Mouse (Mus musculus) embryonic facial prominence, embryonic 12.5 days (tissue): ENCODE measurements around the gene Wdr47. TPM values are rescaled to one million over a fixed set of nuclear protein-coding genes. Genes with fewer than 3 reads are reported as not detected.

Experiments
- ATAC-seq: fragments of 200-750 bp; cut with Nextera tagmentation; 2 replicates; pipeline ENCODE4 v1.8.0; 2017; ENCODE audit not compliant: insufficient number of reproducible peaks, insufficient read depth, low FRiP score, low TSS enrichment
- H3K27ac ChIP-seq: fragments of 300-500 bp; sonication (generic); 2 replicates; pipeline ENCODE4 v1.5.1; 2016; ENCODE audit warnings: mild to moderate bottlenecking
- H3K27me3 ChIP-seq: fragments of 300-500 bp; sonication (generic); 2 replicates; pipeline ENCODE4 v1.6.1; 2016; ENCODE audit warnings: mild to moderate bottlenecking, moderate library complexity
- H3K36me3 ChIP-seq: fragments of 300-500 bp; sonication (generic); 2 replicates; pipeline ENCODE4 v1.6.1; 2016; ENCODE audit warnings: mild to moderate bottlenecking
- H3K4me1 ChIP-seq: fragments of 300-500 bp; sonication (generic); 2 replicates; pipeline ENCODE4 v1.6.1; 2016
- H3K4me2 ChIP-seq: fragments of 300-500 bp; sonication (generic); replicated peaks from 2 replicates; pipeline ENCODE4 v1.6.1; 2016; ENCODE audit warnings: mild to moderate bottlenecking, moderate library complexity
- H3K4me3 ChIP-seq: fragments of 300-500 bp; sonication (generic); 2 replicates; pipeline ENCODE4 v1.5.1; 2016; ENCODE audit warnings: mild to moderate bottlenecking
- H3K9ac ChIP-seq: fragments of 300-500 bp; sonication (generic); 2 replicates; pipeline ENCODE4 v1.6.1; 2016; ENCODE audit warnings: mild to moderate bottlenecking, moderate library complexity
- H3K9me3 ChIP-seq: fragments of 300-500 bp; sonication (generic); 2 replicates; pipeline ENCODE4 v1.6.1; 2016; ENCODE audit warnings: mild to moderate bottlenecking, moderate library complexity
- WGBS: fragments of 180-500 bp; shearing (Covaris S2); methylation state at CpG from one replicate; pipeline ENCODE4 v1.1.7; 2016; 5-methylcytosine and 5-hydroxymethylcytosine counted together
- polyA plus RNA-seq: library from polyadenylated mRNA; unstranded; fragments of >200 nt; fragmentation: Nextera tagmentation; extraction: Ambion mirVana; gene quantifications from 2 replicates; pipeline ENCODE4 v1.2.1, GENCODE M21; 2016

The Wdr47 gene
- polyA plus RNA-seq, 1 experiment from 2014 or later: 17.5 TPM

DNA sequence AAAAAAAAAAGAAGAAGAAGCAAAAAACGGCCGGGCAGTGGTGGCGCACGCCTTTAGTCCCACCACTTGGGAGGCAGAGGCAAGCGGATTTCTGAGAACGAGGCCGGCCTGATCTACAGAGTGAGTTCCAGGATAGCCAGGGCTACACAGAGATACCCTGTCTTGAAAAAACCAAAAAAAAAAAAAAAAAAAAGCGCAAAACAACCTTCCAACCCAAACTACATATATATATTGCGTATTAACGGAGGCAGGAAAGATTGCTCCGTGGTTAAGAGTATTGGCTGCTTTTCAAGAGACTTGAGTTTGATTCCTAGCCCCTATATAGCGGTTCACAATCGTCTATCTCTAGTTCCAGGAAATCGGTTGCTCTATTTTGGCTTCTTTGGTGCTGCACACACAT, 20.3 kb upstream of the Wdr47 start:
- Histone ChIP-seq H3K27me3 (no peaks in the 10 kb centered on the region), H3K4me1 (peaks cover 14% of the 10 kb centered on the region), H3K27ac (no peak overlapping the region), H3K36me3 (no peaks in the 10 kb centered on the region), H3K4me3 (peak overlapping the region; percentile 61; the same call in 1 of the 2 replicates), H3K9me3 (no peaks in the 10 kb centered on the region), H3K9ac (no peak overlapping the region), H3K4me2 (peak overlapping the region; percentile 58)
- ATAC-seq: no peak
- 82% methylated on average over 13 of the region's 14 CpGs for WGBS

DNA sequence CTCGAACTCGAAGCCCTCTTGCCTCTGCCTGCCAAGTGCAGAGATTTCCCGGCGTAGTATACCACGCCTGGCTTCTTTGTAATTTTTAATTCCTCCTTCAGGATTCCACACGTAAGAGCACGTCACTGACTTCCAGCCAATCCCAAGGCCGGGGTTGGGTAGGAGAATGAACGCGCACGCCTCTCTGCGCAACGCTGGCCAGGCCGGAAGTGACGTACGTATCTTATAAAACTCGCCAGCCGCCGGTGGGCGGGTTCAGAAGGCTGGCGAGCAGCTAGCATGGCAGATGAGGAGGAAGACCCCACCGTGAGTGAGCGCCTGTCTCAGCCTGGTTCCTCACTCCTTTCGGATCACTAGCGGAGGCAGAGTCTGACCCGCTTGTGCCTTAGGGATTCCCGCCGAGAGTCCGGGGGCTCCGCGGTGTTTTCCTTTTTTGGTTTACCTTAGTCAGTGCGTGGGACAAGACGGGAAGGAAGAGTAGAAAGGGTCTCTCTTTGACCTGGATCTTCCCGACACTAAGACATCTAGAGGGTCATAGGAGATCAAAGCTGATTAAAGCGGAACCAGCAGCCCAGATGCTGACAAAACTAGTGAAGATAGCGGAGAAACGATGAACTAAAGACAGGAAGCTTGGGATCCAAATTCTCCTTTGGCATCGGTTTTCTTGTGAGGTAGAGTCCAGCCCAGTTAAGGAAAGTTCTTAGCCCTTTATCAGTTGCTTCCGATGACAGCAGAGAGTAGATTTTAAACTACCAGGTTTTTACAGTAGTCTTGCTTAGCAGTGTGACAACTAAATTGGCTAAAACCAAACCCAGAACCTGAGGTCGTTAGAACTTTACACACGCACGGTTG, 19.4 kb upstream of the Wdr47 start, which contains the start of gene Taf13:
TSS of gene Taf13 (plus strand) at position 256 of the 852 bp plus-strand sequence.
- peak within 1 kb of the TSS; percentile 65 for H3K9ac ChIP-seq
- peak within 1 kb of the TSS; percentile 58 for H3K4me2 ChIP-seq
- H3K4me1 ChIP-seq: peaks cover 14% of the 10 kb centered on the region
- peak within 1 kb of the TSS; percentile 61 for H3K4me3 ChIP-seq
- no peaks in the 10 kb centered on the region for H3K27me3 ChIP-seq
- no peaks in the 10 kb centered on the region for H3K36me3 ChIP-seq
- H3K9me3 ChIP-seq: no peaks in the 10 kb centered on the region
- ATAC-seq: peak; percentile 94
- WGBS: 2% methylated on average over 42 of the region's 42 CpGs
- H3K27ac ChIP-seq: peak within 1 kb of the TSS; percentile 63; the same call in 1 of the 2 replicates

DNA sequence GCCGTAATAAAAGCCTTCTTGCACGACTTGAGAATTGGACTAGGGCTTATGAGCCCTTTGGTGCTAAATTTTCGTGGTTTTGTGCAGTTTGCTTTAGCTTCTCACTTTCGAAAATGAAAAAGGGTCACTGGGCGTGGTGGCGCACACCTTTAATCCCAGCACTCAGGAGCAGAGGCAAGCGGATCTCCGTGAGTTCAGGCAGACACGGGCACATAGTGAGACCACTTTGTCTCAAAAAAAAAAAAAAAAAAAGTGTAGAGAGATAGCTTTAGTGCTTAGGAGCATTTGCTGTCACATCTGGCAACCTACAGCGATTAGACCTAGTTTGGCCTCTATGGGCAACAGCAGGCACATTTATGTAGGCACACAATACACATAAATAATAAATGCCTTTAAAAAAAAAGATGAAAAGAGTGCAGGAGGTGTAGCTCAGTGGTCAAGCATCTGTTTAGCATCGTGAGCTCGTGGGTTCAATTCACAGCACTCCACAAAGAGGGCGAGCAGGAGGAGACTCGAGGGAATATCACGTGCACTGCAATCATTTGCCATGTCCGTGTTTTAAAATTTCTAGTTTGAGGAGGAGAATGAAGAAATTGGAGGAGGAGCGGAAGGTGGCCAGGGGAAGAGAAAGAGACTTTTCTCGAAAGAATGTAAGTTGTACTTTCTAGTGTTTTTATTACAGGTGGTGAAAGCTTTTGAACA, 18.6 kb upstream of the Wdr47 start:
- Histone ChIP-seq H3K4me1 (peaks cover 14% of the 10 kb centered on the region), H3K4me2 (peak overlapping the region; percentile 58), H3K27me3 (no peaks in the 10 kb centered on the region), H3K36me3 (no peaks in the 10 kb centered on the region), H3K9ac (peak overlapping the region; percentile 65), H3K9me3 (no peaks in the 10 kb centered on the region), H3K27ac (no peak overlapping the region), H3K4me3 (peak overlapping the region; percentile 61)
- ATAC-seq: no peak
- 43% methylated on average over 18 of the region's 18 CpGs for WGBS

DNA sequence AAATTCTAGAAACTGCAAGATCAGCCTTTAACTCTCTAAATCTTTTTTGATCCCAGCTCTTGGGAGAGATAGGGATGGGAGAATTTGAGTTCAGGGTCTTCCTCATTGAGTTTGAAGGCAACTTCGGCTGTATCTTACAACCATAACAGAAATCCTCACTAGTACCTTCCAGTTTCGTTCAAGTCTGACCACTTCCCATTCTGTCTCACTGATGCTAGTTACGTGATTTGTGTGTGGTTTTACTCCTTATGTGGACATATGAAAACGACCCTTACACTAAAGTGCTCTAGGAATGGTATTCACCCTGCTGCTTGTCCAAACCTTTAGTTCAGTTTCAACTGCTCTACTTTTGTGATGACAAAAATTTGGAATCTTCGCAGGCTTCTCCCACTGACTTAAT, 17.1 kb upstream of the Wdr47 start:
- no peaks in the 10 kb centered on the region for H3K9me3 ChIP-seq
- H3K27ac ChIP-seq: no peak overlapping the region
- WGBS: 88% methylated on average over 5 of the region's 5 CpGs
- H3K4me3 ChIP-seq: no peak overlapping the region
- no peak for ATAC-seq
- H3K36me3 ChIP-seq: peaks cover 6% of the 10 kb centered on the region; the same call in 1 of the 2 replicates
- H3K4me2 ChIP-seq: no peak overlapping the region
- no peaks in the 10 kb centered on the region for H3K27me3 ChIP-seq
- peaks cover 14% of the 10 kb centered on the region for H3K4me1 ChIP-seq
- no peak overlapping the region for H3K9ac ChIP-seq

DNA sequence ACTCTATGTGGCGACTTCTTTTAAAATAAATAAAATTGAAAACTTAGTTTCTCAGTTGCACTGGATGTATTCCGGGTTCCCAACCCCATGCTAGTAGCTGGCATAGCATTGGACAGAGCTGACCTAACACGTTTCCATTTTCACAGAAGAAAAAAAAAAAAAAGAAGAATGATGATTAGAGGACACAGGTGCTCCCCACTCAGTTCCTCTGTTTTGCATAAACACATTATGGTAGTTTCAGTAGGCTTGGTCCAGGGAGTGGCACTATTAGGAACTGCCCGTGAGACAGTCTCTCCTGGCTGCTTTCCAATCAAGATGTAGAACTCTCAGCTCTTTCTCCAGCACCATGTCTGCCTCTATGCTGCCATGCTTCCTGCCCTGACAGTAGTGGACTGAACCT, 6.5 kb upstream of the Wdr47 start:
- Histone ChIP-seq H3K36me3 (0 out of 2 replicates have a peak, but pooled peaks cover 6% of the 10 kb centered on the region), H3K27me3 (no peaks in the 10 kb centered on the region), H3K4me1 (no peaks in the 10 kb centered on the region), H3K9ac (no peak overlapping the region), H3K4me3 (no peak overlapping the region), H3K9me3 (no peaks in the 10 kb centered on the region), H3K27ac (no peak overlapping the region), H3K4me2 (no peak overlapping the region)
- 87% methylated on average over 4 of the region's 4 CpGs for WGBS
- ATAC-seq: no peak

DNA sequence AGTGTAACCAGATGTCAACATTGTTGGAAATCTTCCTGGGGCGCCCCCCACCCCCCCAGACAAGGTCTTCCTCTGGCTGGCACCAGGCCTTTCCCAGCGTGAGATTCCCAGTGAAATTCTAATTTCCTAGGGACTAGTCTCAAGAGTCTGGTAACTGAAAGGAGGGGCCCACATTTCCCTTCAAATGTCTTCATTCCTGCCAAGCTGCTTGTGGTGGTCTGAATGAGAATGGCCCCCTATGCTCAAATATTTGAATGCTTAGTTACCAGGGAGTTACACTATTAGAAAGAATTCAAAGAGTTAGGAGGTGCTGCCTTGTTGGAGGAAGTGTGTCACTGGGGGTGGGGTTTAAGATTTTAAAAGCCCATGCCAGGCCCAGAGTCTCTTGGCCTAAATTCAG, 2.6 kb upstream of the Wdr47 start:
- H3K36me3 ChIP-seq: no peaks in the 10 kb centered on the region
- no peak overlapping the region for H3K9ac ChIP-seq
- H3K4me3 ChIP-seq: no peak overlapping the region
- WGBS: 36% methylated on average over 2 of the region's 2 CpGs
- no peak for ATAC-seq
- H3K27me3 ChIP-seq: no peaks in the 10 kb centered on the region
- H3K4me1 ChIP-seq: peaks cover 2% of the 10 kb centered on the region; the same call in 1 of the 2 replicates
- H3K27ac ChIP-seq: no peak overlapping the region
- no peak overlapping the region for H3K4me2 ChIP-seq
- H3K9me3 ChIP-seq: no peaks in the 10 kb centered on the region

DNA sequence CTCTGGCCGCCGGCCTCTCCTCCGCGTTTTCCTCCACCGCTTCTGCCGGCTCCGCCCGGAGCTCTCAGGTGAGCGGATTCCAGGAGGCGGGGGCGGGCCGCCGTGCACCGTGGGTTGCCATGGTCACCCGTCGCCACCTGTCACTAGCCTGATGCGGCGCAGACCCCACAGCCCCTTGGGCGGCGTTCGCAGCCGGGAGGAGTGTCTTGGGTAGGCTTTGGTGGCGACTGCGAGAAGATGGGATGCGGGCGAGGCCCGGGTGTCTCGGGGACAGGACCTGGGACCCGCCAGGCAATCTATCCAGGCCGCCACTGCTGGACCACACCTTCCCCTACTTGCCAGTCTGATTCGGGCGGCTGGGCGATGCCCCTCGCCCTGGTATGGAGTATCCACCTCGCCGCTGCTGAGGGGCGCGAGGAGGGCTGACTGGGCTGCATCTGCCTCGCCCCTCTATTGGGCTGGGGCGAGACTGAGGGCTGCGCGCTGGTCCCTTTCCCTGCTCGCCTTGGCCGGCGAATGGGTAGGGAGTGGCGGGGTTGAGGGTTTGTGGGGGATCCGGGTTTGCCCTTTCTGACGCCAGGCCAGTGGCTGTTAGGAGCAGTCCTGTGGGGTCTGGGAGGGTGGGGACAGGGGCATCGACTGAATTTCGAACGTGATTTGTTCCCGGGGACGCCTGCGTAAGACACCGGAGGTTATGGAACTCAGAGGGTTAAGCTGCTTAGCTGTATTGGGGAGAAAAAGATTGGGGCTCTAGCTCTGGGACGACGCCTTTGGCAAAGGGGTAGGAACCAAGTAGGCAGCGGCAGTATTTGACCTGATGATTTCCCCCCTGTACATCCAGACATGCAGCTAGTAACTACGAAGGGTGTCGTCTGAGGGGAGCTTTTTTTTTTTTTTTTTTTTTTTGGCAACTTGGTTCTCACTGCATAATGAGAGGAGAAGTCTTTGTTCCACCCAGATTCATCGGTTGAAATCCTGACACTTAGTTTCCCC, 747 bp downstream of the Wdr47 start:
- H3K4me1 ChIP-seq: peaks cover 2% of the 10 kb centered on the region; the same call in 1 of the 2 replicates
- H3K9me3 ChIP-seq: no peaks in the 10 kb centered on the region
- peak overlapping the region; percentile 76 for H3K9ac ChIP-seq
- ATAC-seq: peak; percentile 60
- under 1% methylated on average over 61 of the region's 61 CpGs for WGBS
- H3K36me3 ChIP-seq: no peaks in the 10 kb centered on the region
- no peaks in the 10 kb centered on the region for H3K27me3 ChIP-seq
- H3K4me2 ChIP-seq: peak overlapping the region; percentile 98
- H3K27ac ChIP-seq: peak overlapping the region; percentile 75
- H3K4me3 ChIP-seq: peak overlapping the region; percentile 90

DNA sequence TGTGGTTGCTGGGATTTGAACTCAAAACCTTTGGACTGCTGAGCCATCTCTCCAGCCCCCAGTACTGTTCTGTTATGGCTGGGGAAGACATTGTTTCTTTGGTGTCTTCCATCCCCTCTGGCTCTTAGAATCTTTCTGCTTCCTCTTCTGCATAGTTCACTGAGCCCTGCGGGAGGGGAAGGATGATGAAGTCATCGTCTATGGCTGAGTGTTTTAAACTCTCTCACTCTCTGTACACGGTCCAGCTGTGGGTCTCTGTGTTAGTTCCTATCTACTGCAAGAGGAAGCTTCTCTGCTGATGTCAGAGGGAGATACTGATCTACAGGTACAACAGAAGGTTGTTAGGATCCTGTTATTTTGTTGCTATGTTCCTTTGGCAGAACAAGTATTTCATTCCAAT, 17.8 kb downstream of the Wdr47 start:
- no peak overlapping the region for H3K4me2 ChIP-seq
- 0 out of 2 replicates have a peak, but pooled peaks cover 3% of the 10 kb centered on the region for H3K36me3 ChIP-seq
- H3K27me3 ChIP-seq: no peaks in the 10 kb centered on the region
- H3K4me3 ChIP-seq: no peak overlapping the region
- no peak overlapping the region for H3K9ac ChIP-seq
- no peak overlapping the region for H3K27ac ChIP-seq
- no peaks in the 10 kb centered on the region for H3K4me1 ChIP-seq
- ATAC-seq: no peak
- 71% methylated on average over 3 of the region's 3 CpGs for WGBS
- H3K9me3 ChIP-seq: no peaks in the 10 kb centered on the region

DNA sequence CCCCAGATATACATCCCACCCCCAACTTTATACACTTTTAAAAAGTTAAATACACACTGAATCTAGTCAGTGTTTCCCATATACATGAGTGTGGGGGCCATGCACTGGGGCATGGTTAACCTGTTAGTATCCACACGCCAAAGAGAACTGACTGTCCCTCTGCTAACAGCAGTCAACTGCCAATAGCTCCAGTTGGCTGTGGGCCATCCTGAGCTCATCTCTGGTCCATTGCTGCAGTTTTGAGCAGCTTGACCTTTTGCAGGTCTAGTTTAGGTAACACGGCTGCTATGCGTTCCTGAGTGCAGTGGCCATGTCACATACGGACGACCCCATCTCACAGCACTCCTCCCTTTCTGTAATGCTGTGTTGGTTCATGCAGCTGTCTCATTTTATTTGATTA, 43.7 kb downstream of the Wdr47 start:
- H3K27me3 ChIP-seq: no peaks in the 10 kb centered on the region
- no peaks in the 10 kb centered on the region for H3K36me3 ChIP-seq
- H3K4me3 ChIP-seq: no peak overlapping the region
- no peaks in the 10 kb centered on the region for H3K9me3 ChIP-seq
- H3K4me2 ChIP-seq: no peak overlapping the region
- no peak for ATAC-seq
- no peaks in the 10 kb centered on the region for H3K4me1 ChIP-seq
- WGBS: 88% methylated on average over 5 of the region's 5 CpGs
- H3K9ac ChIP-seq: no peak overlapping the region
- H3K27ac ChIP-seq: no peak overlapping the region

DNA sequence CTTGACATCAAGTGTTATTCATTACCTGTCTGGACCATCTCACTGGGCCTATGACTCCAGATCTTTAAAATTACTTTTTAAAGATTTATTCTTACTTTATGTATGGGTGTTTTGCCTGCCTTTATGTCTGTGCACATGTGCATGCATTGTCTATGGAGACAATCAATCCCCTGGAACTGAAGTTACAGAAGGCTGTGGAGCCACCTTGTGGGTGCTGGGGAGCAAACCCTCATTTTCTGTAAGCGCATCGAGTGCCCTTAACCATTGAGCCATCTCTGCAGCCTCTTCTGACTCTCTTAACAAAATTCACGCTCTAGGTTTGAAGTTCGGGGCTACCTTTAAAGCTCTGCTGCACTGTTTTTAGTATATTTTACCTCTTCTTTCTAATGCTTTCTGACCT, 48.3 kb downstream of the Wdr47 start:
- ATAC-seq: no peak
- 69% methylated on average over 4 of the region's 4 CpGs for WGBS
- no peaks in the 10 kb centered on the region for H3K4me1 ChIP-seq
- no peak overlapping the region for H3K9ac ChIP-seq
- no peak overlapping the region for H3K27ac ChIP-seq
- H3K36me3 ChIP-seq: 0 out of 2 replicates have a peak, but pooled peaks cover 2% of the 10 kb centered on the region
- H3K9me3 ChIP-seq: no peaks in the 10 kb centered on the region
- H3K4me2 ChIP-seq: no peak overlapping the region
- H3K4me3 ChIP-seq: no peak overlapping the region
- no peaks in the 10 kb centered on the region for H3K27me3 ChIP-seq

DNA sequence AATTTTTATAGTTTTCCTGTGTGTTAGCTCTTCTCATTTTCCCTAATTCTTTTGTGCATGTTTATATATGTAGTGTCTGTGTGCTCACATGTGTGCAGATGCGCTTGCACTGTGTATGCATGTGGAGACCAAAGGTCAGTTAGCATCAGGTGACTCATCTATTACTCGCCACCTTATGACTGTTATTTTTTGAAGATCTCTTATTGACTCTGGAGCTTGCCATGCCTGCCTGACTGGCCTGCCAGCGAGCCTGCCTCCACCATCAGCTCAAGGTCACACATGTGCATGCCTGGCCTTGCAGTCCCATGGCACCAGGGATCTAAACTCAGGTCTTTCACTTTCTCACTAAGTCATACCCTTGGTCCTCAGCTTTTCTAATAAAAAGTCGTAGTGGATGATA, 49.9 kb downstream of the Wdr47 start:
- H3K9ac ChIP-seq: no peak overlapping the region
- no peak overlapping the region for H3K27ac ChIP-seq
- WGBS: 77% methylated on average over 4 of the region's 4 CpGs
- no peaks in the 10 kb centered on the region for H3K27me3 ChIP-seq
- H3K9me3 ChIP-seq: no peaks in the 10 kb centered on the region
- H3K4me3 ChIP-seq: no peak overlapping the region
- H3K4me1 ChIP-seq: no peaks in the 10 kb centered on the region
- H3K4me2 ChIP-seq: no peak overlapping the region
- no peak for ATAC-seq
- H3K36me3 ChIP-seq: 0 out of 2 replicates have a peak, but pooled peaks cover 5% of the 10 kb centered on the region
